In the genomic region with DNA sequence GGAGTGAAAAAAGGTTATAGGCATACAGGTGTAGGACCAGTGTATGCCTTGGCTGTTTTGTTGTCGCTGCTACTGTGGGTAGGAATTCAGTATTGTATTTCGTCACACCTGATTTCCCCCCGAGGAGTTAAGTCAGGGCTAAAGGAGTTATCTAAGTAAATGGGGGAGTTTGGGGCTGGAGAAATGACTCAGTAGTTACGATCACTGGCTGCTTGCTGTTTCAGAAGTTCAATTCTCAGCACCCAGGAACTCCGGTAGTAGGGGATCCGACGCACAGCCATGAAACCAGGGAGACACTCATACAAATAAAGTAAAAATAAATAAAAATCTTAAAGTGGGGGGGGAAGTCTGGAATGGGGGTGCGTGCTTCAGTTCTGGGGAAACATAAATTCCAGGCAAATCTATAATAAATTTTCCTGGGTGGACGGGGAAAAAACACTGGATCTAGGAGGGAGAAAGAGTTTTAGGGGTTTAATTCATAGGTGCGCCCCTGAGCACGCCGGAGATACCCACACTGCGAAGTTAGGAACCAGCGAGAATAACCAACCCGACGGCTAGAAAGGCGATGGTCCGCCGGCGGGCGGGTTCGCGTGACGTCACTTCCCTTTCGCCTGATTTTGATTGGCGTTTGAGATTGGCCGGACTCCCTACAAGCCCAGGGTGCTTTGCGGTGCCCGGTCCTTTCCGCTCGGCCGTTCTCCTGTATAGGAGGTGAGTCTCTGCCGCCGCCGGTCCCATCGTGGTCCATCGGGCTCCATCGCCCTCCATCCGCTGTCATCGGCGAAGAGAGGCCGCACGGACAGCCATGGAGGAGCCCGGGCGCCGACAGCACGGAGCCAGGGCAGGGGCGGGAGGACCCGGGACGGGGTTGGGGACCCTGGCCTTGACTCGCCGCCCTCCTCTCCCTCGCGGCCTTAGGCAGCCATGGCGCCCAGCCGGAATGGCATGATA, we compare ENCODE assay signal across 8 mouse cellular contexts. TPM values are rescaled to one million over a fixed set of nuclear protein-coding genes. Genes with fewer than 3 reads are reported as not detected.
A peak's percentile ranks its signal among the peaks of the same experiment; 100 is the strongest.
DNase-seq lines count a peak whose midpoint lies in the region; ATAC-seq and TF ChIP-seq lines count a peak whose summit lies in the region.

A gene (plus strand): TSS at position 616 of the 951 bp plus-strand sequence.

- peak within 1 kb of the TSS; percentile 97 for H3K27ac ChIP-seq in hindbrain, embryonic 13.5 days

- POLR2A ChIA-PET in Patski (lab: Charles Lee) = no interaction called here

- H3K4me3 ChIP-seq in hindbrain, embryonic 13.5 days = peak within 1 kb of the TSS; percentile 80

- H3K9me3 ChIP-seq in hindbrain, embryonic 13.5 days = no peaks in the 10 kb centered on the region

- in situ Hi-C loops in Patski (cut with MboI; ENCODE audit: low pct_unique_long_range_greater_than_20kb) = loop anchor here (5.0 kb wide), 1 partner anchor 270 kb away; no protein-coding TSS in a partner anchor

- peaks cover 41% of the 10 kb centered on the region for H3K36me3 ChIP-seq in hindbrain, embryonic 13.5 days

- 2% methylated on average over 56 of the region's 56 CpGs for whole genome bisulfite sequencing in hindbrain, embryonic 13.5 days

- H3K9ac ChIP-seq in hindbrain, embryonic 13.5 days = peak within 1 kb of the TSS; percentile 98

- H3K27me3 ChIP-seq in Patski = no peaks in the 10 kb centered on the region
- no peaks in the 10 kb centered on the region for H3K27me3 ChIP-seq in hindbrain, embryonic 13.5 days

- peak within 1 kb of the TSS; percentile 89 for H3K4me2 ChIP-seq in hindbrain, embryonic 13.5 days

- peak; percentile 65 for ATAC-seq in Patski
- ATAC-seq in hindbrain, embryonic 13.5 days (ENCODE audit: low FRiP score) = peak; percentile 94

- peaks cover 22% of the 10 kb centered on the region for H3K4me1 ChIP-seq in hindbrain, embryonic 13.5 days (replicated peaks)

- CTCF ChIA-PET in Patski (lab: Charles Lee) = interaction anchor here (1.3 to 2.7 kb wide), 3 partner anchors 14 to 267 kb away, joined by 3 to 10 read pairs (median 8); no protein-coding TSS in a partner anchor

- no peak for TF ChIP-seq CTCF in Patski (IDR thresholded peaks at IDR 0.05)

- DNase-seq in Patski (ENCODE audit: low read depth, low spot score) = peak; percentile 83
- peak; percentile 99 for DNase-seq in cerebellum, postnatal 14 days
- DNase-seq in frontal cortex, postnatal 14 days (ENCODE audit: low spot score in 2 of 2) = peak; percentile 95 to 98
- peak; percentile 91 to 94 for DNase-seq in layer of hippocampus, postnatal 25 days (ENCODE audit: extremely low spot score in 1 of 2, low spot score in 1 of 2)
- peak; percentile 98 for DNase-seq in lung, postnatal 25 days (ENCODE audit: low spot score)
- peak; percentile 99 for DNase-seq in retina, embryonic 14.5 days (ENCODE audit: low spot score)
- DNase-seq in thymus, postnatal 4 days = peak; percentile 95

RNA-seq across cellular contexts. Expression of the gene that starts here (rescaled TPM):
- polyA plus RNA-seq in Patski (2021) = 1,017 TPM
- 766 and 789 TPM in 2 replicates for polyA plus RNA-seq in hindbrain, embryonic 13.5 days (2015; fragmentation: Nextera tagmentation; extraction: Ambion mirVana)
- total RNA-seq in layer of hippocampus, postnatal 25 days (2021) = 100 to 1,000 TPM; 378 to 449 TPM

Comparison
In these comparisons a context has a peak if more than half of its experiments do, and no peak if none do; other contexts are left out.
1. Peak in every context shown above with its lines: DNase-seq, ATAC-seq, H3K4me3 ChIP-seq and H3K27ac ChIP-seq.